Mouse (Mus musculus) CH12F3 (cell line): ENCODE data around the gene Zc3h8.

ENCODE experiments used
- in situ Hi-C: fragments of 300-500 bp; cut with MboI; formaldehyde crosslinking; loops from 2 replicates; pipeline ENCODE4 v1.14.3; 2020; ENCODE audit warnings: low sequenced_read_pairs

Zc3h8 gene

DNA sequence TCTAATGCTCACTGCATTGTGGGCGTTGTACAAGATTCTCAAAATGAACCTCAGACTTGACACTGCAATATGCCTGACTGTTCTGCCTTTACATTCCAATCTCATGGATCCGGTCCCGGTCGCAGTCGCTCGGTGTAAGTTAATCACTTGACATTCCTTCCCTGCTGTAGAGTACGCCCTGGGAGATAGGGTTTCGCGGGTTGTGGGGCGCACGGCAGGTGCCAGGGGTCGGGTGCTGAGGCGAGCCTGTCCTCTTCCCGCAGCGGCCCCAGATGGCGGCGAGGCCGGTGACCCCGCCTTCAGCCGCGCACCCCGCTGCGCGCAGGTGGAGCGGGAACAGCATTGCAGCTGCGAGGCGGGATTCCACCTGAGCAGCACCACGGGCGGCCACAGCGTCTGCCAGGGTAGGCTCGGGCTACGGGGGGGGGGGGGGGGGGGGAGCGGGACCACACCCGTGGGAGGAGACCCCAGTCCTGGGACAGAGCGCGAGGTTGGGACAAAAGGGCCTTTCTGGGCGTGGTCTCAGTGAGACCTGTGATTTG lies 51.6 kb downstream of the Zc3h8 start:
- in situ Hi-C loops = no loop called here

DNA sequence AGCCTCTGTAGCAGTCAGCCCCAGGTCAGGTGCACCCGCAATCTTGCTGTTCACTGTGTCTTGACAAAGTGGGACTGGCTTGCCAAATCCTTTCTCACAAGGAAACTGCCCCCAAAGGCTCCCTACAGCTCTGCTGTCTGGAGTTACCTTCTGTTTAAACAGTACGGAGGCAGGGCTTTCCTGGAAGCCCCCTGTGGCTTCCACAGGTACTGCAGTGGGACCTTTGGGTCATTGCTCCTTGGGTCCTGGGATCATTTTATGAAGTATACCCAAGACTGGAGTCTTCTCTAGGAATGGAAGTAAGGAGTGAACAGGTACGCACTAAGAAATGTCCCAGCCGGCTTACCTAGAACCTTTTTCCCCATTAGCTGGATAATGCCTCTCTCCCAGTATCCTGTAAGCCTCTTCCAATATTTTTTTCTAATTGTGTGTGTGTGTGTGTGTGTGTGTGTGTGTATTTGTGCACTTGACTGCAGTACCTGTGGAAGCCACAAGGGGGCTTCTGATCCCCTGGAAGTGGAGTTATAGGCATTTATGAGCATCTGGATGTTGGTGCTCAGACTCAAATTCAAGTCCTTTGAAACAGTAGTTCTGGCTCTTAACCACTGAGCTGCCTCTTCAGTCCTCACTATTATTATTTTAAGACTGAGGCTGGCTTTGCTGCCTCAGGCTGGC lies 53.1 kb downstream of the Zc3h8 start:
- in situ Hi-C loops = no loop called here

DNA sequence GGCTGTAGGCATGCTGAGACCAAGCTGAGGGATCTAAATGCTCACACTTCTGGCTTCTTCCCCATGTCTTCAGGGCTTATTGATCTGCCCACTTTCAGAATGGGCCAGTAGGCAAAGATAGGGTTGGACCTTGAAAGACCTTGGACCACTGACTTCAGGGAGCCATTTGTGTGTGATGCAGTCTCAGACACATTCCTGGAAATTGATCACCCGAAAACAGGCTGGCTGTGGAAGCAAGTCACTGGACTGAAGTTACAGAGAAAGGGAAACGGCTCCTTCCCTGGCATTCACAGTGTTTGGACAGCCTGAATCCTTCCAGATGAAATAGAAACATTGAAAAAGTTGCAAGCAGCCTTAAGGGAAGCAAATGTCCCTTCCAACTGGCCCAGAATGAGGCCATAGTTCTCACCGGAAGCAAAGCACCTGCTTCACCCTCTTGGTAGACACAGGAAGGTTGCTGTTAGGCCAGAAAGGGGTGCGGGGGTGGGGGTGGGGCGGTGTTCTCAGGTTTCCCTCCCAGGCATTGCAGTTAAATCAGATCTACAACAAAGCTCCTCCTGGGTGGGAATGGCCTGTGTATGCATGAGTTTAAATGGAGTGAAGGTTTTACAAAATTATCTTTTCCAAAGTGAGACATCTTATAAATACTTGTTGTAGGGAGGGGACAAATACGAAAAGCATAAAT lies 55.9 kb downstream of the Zc3h8 start:
- in situ Hi-C loops = no loop called here

DNA sequence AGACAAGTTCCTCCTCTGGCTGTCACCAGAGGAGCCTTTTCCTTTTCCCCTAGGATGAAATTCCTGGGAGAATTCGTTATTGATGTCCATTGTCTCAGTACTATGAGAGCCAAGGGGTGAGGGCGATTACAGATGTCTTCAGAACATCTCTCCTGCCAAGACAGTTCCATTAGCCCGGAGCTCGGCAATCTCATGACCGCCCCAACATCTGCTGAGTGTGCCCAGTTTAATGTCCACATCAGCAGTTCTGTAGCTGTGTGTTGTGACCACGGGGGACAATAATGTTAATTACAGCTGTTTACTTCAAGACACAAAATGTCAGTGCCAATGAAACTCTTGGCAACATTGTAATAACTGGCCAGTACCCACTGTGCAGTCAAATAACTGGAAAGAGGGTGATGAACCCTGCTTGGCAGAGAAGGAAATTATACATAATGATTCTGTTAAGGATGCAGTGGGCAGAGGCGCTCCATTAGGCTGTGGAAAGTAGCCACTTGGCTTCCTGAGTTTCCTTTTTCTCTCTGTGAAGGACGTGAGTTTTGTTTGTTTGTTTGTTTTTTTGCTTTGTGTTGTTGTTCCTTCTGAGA lies 58.6 kb downstream of the Zc3h8 start:
- in situ Hi-C loops = no loop called here

DNA sequence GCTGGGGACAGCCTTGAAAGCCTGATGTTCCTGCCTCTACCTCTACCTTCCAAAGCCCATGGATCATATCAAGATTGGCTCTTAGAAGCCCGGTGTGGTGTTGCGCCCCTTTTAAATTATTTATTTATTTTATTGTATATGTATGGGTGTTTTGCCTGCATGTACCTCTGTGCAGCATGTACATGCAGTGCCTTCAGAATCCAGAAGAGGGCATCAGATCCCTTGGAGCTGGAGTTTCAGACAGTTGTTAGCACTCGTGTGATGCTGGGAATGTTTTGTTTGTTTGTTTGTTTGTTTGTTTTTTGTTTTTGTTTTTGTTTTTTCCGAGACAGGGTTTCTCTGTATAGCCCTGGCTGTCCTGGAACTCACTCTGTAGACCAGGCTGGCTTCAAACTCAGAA lies 62.6 kb downstream of the Zc3h8 start:
- in situ Hi-C loops = no loop called here
